Mouse (Mus musculus): Measurements from ENCODE around the gene Gbe1.

Gene Gbe1

DNA sequence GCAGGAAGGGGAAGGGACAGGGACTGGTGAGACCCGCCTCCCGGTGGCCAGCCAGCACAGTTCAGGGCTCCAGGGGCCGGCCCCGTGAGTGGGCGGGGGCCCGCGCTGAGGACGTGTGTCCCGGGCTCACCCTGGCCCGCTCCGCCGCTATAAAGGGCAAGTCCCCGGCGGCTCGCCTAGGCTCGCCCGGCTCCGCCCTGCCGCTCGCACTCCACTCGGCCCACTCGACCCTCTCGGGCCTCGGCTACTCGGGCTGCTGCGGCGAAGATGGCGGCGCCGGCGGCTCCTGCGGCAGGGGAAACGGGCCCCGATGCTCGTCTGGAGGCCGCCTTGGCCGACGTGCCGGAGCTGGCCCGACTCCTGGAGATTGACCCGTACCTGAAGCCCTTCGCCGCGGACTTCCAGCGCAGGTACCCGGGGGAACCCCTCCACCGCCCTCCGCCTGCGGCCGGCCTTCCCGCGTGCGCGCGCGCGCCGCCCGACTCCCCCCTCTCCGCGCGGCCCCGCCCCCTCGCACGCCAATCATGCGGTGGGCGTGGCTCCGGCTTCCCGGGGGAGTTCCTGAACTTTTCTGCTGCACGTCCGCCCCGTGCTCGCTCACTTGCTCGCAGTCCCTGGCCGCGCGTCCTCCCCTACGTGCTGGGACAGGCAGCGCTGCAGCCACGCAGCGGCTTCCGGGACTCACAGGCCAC is at the start of gene Gbe1:
TSS of gene Gbe1 (plus strand) at position 64 of the 692 bp plus-strand sequence.
- peak; percentile 95 for DNase-seq (ENCODE audit: low spot score)

DNA sequence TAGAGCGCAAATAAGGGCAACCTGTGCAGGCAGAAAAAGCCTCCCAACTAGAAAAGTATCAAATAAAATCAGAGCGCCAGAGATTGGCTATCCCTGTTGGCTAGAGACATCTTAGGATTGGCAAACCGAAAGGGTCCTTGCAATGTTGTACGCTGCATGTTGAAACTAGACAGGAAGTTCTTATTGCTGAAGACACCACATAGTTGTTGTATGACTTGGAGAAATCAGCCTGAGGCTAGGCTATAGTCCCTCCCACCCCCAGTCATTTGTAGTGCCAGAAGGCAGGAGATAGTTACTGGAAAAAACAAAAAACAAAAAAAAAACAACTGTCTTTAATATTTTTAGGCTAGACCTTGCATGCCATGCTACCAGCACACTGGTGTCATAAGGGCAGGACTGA is 3.1 kb upstream of the Gbe1 start:
- DNase-seq (ENCODE audit: low spot score): no peak

DNA sequence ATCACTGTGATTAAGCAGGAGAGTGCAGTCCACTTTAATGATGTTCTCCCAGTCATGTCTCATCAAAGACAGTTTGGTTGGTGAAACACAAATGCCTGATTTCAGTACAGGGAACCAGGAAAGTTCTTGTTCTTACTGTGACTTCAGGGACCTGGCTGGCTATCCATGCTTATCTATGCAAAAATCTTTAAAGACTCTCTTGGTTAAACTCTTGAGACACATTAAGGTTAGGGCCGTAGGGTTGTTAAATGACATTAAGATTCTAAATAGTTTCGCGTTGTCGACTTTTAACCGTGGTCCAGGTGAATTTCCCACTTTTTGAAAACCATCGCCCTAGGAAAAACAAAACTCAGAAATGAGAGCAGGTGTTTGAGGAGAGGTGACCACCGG is 258 bp upstream of the Gbe1 start:
- DNase-seq (ENCODE audit: low spot score): no peak

DNA sequence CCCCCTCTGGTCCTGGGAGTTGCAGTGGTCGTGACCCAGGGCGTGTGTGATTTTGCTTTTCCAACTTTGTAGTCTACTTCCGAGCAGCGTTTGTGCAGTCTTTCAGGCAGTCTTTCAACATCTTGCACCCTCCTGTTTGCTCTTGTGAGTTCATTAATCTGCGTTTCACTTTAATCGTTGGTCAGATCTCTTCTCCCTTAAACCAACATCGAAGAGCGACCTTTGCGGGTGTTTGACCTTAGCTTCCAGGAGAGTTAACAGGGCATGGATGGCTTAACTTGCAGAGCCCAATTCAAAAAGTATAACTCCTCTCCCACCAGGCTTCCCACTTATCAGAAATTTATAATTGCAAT is 805 bp downstream of the Gbe1 start:
- DNase-seq (ENCODE audit: low spot score): no peak

DNA sequence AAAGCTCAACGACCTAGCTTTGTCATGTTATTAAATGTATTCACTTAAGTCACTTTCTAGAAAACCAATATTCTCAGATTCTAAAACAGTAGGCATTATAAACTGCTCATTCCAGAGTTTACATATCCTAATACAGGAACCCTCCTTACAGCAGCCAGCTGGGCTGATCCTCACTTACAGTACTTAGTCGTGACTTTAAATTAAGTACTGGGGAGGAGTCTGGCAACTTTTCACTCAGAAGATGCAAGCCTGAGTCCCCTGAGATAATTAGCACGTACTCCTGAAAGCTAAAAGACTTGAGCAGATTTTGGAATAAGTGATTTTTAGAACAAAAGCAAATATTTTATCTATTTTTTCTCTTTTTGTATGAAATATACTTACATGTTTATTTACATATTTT is 1.5 kb downstream of the Gbe1 start:
- DNase-seq (ENCODE audit: low spot score): no peak

DNA sequence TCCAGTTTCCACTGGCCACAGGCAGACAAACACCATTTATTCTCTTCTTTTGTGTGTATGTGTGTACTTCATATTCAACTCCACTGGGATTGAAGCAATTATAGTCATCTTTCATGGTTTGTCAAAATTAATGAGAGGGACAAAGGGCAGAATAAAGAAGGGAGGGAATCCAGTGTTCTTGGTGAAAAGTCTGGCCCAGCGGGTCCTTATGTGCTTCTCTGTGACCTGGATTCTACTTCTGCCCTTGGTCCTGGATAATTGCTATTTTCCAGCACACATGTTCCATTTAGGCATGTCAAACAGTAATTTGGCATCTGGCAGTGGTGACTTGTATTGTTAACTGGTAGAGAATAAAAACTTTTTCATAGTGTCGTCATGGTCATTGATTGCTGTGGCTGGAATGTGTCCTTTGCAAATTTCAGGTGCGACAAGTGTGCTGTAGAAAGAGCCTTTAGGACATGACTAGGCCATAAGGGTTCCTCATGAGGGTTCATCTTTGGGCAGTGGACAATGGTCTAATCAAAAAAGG is 2.2 kb downstream of the Gbe1 start:
- no peak for DNase-seq (ENCODE audit: low spot score)

DNA sequence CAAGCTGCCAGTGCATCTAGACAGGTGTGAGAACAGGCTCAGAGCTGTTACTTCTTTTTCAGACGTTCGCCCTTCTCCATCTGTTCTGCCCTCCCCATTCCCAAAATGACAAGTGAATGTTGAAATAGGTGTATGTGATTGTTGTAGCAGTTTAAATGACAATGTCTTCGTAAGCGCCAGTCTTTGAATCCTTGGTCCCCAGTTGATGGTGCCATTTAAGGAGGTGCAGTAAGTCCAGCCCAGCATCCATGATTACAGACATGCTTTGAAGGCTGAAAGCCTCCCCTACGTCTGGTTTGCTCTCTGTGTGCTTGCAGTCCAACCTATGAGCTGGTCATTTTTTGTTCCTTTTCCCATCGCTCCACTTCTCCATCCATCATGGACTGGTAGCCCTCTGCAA is 5.6 kb downstream of the Gbe1 start:
- DNase-seq (ENCODE audit: low spot score): no peak

DNA sequence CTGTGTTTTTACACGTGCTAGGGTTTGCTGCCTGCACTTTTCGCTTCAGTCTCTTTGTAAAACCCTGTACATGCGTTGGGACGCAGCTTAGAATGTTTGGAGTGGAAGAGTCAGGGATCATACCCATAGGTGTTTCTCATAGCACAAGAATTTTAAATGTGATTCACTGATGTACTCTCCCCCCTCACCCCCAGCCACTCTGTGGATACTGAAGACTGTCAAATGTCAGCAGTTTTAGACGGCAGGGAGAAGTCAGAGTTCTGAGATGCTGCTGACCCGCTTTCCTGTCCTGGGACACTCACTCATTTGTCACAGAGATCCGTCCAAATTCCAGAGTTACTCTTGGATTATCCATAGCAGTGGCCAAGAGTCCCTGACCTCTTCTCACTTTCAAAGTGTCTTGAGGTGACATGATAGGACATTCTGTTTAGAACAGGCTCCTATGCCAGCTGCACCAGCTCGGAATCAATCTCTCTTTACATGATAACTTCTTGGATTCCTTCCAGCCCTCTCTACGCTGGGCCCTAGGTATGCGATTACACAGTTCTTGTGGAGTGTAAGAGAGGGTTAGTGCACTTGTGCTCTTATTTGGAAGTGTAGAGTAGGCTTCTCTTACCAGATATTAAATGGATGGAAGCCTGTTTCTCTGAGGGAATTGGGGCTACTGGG is 7.0 kb downstream of the Gbe1 start:
- no peak for DNase-seq (ENCODE audit: low spot score)

DNA sequence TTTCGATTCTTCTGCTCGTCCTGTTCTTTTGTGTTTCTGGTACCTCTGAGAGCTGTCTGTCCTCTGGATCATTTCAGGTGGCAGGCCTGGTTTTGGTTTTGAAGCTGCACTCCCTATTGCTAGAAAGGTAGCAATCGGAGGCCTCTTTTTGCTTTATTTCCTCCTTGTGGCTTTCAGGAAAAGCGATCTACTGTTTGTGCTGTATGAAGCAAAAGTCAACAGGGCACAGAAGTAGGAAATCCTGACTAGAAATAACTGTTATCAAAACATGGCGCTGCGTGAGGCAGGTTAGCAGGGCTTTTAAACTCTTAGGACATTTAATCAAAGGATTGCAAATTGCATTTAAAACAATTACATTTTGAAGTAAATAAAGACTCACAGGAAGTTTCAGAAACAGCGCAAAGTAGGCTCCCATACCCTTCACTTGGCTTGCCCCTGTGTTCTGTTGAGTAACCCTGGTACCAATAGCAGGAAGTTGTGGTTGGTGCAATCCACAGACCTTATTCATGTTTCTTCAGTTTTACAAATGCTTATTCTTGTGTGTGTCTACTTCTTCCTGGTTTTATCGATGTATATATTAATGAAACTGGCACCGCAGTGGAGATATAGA is 12.7 kb downstream of the Gbe1 start:
- no peak for DNase-seq (ENCODE audit: low spot score)

DNA sequence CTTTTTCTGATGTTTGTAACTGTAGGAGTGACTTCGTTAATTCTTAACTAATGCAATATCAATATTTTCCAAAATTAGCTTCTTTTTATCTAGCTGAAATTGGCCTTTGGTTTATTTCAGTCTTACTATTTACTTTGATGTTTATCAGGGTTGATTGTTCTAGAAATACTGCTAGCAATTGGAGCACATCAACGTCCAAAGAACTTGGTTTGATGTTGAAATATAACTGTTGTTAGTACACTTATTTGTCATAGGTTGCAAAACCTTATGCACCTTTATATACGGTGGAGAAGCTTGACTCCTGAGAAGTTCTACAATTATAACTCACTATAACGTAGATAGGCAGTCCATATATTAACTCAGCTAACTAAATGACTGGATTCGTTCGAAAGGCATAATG is 14.8 kb downstream of the Gbe1 start:
- DNase-seq (ENCODE audit: low spot score): no peak

DNA sequence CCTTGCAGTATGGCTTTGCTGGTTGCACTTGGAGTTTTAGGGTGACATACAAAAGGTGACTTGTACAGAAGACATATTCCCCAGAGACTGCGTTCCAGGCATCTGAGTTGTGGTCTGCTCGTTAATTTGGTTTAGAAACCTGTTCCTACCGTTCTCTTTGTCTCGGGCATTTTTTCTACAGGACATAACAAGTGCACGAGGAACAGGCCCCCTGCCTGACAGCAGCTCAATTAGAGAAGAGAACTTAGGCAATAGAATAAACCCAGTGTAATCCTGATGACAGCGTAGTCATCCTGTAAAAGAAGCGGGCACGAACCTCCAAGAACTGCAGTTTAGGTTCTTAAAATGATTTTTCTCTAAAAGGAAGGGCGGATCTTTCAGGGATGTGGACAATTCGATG is 15.3 kb downstream of the Gbe1 start:
- DNase-seq (ENCODE audit: low spot score): no peak

DNA sequence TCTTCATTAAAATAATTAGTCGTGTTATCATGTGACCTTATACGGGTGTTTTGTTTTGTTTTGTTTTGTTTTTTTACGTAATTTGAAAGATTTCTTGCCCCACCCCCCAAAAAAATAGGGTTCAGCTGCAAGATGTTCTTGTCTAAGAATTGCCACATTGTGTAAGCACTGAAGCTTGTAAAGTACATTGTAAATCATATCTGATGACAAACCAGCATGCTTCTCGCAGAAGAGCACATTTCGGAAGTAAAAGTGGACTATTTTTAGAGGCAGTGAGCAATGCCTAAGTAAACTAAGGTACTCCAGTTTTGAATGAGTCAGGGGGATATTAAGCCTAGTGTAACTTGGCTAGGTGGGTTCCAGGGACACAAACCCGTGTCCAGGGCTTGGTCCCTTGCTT is 15.7 kb downstream of the Gbe1 start:
- no peak for DNase-seq (ENCODE audit: low spot score)

DNA sequence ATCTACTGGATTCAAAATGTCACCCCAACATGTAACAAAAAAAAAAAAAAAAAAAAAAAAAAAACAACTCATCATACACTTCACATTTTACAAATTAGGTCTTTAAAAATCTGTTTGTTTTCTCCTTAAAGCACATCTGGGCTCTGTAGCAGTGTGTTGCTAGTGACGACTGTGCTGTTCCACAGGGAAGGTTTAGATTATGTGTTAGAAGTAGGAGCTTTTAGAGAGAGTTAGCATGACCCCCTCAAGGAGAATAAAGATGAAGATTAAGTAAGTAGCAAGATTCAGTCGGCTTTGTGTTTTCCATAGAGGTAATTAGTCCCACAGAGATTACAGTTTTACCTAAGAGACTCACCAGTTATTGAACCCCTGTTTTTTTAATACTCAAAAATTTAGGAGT is 16.3 kb downstream of the Gbe1 start:
- DNase-seq (ENCODE audit: low spot score): no peak

DNA sequence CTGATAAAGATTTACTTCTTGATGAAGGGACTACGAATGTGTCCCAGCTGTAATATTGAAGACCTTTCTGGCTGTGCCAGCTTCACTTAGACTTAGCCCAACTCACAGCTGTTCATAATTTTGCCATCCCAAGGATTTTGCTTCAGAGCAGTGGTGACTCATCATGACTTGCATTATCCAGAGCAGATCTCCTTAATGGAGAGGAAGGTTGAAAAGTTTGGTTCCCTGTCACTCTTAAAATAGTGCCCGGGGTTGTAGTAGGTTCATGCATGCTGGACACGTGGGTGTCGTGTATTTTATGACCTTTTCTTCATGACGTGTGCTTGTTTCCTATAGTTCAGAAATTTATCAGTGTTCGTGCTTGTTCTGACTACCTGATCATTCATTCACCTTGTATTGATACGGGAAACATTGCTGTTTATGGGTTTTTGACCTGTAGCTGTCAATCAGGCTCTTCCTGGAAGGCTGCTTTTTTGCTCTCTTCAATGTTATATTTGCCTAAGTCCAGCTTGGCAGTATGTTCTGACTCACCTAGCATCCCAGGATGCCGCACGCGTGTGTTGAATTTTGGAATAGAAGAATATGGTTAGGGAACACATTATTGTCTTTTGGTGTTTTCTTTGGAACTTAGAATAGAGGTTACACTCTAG is 17.0 kb downstream of the Gbe1 start:
- no peak for DNase-seq (ENCODE audit: low spot score)

DNA sequence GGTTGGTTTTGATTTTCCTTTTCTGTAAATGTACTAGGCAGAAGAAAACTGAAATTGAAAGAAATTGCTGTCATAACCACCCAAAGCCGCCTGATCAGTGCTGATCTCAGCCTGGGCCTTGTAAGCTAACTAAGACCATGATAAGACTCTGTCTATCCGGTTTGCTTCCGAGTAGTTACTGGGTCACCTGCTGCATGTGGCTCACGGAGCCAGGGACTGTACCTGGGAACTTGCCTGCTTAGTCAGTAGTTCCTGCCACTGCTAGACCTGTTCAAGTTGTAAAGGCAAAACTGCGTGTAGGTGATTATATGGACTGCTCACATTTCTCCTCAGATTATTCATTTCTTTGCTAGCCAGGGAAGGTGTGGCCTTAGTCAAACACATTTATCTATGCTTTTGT is 21.1 kb downstream of the Gbe1 start:
- DNase-seq (ENCODE audit: low spot score): no peak

DNA sequence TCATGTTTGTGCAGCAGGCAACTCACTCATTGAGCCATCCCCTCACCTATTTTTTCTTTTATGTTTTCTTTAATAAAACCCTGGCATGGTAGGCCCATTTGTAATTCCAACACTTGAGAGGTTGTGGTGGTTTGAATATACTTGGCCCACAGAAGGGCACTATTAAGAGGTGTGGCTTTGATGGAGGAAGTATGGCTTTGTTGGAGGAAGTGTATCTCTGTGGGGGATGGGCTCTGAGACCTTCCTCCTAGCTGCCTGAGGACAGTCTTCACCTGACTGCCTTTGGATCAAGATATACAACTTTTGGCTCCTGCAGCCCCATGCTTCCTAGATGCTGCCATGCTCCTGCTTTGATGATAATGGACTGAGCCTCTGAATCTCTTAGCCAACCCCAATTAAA is 21.7 kb downstream of the Gbe1 start:
- DNase-seq (ENCODE audit: low spot score): no peak

DNA sequence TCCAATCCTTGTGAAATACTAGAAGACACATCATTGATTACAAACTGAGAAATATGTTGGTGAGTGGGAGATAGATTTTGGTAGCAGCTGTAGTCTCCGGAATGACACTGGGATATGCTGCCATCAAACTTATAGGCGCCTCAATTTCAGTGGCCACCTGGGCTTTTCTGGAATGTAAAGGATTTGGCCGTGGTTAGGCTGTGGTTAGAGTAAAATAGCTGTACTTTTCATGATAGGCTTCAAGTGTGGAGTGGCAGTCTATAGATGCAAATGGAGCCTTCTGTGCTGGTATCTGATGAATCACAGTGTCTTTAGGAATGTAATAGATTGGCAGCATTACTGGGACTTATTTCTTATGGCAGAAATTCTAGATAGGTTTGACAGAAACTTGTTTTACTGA is 23.9 kb downstream of the Gbe1 start:
- no peak for DNase-seq (ENCODE audit: low spot score)

DNA sequence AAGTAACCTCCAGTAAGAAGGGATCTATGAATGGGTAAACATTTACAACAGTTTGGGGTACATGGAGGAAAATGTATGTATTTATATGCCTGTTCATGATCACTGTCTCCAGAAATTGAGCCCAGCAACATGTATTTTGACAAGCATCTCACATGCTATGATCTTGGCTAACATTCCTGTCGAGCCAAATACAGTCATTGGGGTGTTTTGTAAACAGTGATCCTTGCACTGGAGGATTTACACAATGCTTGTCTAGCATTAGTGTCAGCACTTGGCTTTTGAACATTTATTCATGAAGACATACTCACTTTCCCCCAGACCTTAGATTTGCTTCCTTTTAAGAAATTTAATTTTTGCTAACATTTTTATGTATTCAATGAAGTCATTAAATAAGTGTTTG is 30.7 kb downstream of the Gbe1 start:
- no peak for DNase-seq (ENCODE audit: low spot score)

DNA sequence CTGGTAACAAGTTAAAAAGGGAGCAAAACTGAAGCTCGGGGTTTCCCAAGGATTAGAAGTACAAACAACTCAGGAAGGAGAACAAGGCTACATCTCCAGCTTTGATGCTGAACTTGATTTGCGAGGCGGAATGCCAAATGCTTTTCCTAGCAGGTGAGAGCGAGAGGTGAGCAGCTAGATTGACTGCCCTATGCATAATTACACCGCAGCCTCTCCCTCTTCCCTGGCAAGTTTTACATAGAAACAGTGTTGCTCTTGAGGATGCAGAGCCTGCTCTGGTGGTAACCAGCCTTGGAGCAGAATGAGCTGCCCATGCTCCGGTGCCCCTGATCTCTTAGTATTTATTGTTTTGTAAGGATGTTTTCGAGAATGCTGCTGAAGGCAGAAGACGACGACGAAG is 31.9 kb downstream of the Gbe1 start:
- DNase-seq (ENCODE audit: low spot score): no peak

DNA sequence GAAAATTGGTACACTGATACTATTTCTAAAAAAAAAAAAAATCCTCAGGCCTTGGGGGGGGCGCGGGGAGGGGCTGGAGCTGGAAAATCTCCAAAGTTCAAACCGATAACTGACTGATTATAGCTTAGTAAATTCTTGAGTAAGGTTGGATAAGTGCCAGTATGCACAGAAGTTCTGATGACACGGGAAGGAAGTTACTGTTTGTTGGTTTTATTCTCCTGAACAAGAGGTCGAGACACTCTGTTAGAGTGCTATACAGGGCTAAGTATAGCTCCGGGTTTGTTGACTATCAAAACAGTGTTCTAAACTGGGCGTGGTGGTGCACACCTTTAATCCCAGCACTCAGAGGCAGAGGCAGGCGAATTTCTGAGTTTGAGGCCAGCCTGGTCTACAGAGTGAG is 36.3 kb downstream of the Gbe1 start:
- DNase-seq (ENCODE audit: low spot score): no peak

DNA sequence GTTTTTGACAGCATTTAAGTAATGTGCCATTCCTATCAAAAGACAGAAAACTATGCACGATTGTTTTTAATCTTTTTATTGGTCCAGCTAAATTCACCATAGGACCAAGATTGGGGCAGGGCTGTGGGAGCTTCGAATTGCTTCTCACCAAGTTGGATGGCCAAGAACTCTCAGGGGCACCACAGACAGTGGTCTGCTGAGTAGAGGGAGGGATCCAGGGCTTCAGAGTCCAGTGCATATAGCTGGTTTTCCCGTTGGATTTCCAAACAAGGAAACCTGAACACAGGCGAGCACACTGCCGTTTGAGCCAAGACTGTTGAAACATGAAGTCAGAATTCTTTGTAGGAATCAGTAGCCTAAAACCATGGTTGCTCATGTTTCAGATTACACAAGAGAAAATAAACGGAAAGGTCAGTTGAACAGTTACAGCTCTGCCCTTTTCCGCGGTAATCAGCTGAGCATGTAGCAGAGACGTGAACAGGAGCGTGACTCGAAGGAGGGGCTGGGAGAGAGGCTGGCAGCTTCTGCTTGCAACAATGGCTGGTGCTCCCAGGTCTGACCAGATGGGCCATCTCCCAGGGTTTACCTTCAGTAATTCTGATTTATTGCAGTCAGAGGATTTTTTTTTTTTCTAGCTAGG is 38.0 kb downstream of the Gbe1 start:
- peak; percentile 46 for DNase-seq (ENCODE audit: low spot score)

DNA sequence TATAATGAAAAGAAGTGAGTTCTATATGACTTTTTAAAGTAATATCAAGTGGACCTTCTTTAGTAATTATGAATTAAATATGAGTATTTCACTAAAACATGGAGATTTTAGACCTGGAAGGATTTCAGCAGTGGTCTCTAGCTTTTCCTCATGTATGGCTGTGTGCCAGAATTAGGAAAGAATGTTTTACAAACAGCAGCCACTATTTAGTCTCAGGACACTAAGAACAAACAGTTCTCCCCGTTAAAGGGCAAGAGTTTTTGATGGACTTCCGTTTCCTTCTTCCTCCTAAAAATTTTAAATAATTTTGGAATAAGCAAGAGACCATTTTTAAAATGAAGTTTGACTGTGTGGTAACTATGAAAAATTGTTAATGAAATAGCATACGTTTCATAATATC is 38.8 kb downstream of the Gbe1 start:
- DNase-seq (ENCODE audit: low spot score): no peak

DNA sequence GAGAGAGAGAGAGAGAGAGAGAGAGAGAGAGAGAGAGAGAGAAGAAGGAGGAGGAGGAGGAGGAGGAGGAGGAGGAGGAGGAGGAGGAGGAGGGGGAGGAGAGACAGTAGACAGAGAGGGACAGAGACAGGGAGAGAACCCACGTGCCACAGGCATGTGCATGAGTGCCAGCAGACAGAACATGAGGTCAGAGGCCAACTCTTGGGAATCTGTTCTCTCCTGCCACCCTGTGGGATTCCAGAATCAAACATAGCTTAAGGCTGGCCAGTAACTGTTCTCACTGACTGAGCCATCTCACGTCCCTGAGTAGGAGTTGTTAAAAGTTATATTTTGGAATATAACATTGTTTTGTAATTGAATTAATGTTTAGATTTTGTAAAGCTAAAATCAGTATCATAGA is 39.3 kb downstream of the Gbe1 start:
- DNase-seq (ENCODE audit: low spot score): peak; percentile 76

All from embryo, embryonic 10 days (tissue).